Mouse (Mus musculus) layer of hippocampus, adult 9-11 months (tissue): ENCODE results near the gene Tbca.

Experiments
- DNase-seq: peaks from one replicate; pipeline ENCODE4 v3.0.0; 2022

Gene Tbca

DNA sequence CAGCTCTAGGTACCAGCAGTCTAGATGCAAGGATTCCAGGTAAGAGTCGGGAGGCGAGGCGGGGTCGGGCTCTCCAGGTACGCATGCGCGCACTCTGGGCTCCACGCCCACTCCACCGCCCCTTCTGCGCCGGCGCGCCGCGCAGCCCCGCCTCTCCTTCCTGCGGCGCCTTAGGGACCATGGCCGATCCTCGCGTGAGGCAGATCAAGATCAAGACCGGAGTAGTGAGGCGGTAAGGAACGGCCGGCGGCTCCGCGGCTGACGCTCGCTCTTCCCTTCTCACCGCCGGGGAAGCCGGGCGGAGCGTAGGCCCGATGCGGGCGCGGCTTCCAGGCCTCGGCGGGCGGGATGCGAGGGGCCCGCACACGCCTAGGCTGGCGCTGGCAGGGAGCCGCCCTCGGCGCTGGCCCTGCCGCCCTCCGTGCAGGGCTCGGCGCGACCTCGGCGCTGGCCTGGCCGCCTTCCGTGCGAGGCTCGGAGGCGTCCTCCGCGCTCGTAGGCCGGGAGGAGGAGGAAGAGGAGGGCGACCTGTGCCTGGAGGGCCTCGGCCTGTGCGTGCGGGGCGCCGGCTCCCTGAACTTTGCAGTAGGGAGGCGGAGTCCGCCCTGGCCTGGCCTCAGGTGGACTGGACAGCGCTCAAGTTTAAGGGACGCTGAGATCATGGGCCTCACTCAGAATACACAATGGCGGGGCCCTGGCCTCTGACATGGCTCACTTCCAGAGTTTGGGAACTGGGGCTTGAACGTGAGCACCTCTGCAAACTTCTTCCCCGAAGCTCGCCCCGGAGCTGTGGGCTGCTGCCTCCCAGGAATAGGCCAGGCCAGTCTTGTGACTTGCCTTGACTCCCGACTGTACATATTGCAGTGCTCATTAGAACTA, at the start of gene Tbca:
TSS of gene Tbca (plus strand) at position 140 of the 879 bp plus-strand sequence.
- DNase-seq: peak; percentile 80

DNA sequence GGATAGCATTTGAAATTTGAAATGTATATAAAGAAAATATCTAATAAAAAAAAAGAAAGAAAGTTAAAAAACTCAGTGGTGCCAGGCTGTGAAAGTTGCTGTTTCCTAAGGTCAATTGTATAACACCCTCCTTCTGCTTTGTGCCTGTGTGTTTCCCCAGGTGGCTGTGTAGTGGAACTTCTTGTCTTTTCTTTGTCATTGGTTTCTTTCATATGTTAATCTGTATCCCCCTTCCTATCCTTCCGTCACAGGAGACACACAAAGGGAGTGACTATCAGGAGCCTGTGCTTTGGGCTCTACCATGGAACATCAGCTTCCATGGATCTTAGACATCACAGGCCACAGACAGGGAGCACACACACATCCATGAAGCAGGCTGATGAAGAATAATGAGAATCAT, 43.5 kb upstream of the Tbca start:
- DNase-seq: no peak

DNA sequence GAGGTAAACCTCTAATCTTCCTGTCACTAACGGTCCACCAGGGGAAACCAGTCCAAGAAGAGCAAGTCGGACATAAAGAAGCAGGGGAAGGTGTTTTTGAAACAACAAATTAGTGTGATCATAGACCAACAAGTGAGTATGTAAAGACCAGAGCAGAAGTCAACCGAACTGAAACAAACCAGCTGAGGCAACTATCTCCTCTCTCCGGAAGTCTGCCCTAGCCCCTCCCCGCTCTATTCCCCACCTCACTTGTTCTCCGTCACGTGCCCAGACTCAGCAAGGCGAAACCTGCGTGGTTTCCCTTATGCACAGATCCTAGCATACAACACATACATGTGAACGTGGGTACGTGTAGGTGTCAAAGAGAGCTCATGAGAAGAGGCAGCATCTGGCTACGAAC, 22.9 kb upstream of the Tbca start:
- no peak for DNase-seq

GRCm38 (mm10) chr13:94768460-94769154, 20.1 kb upstream of the Tbca start:
- no peak for DNase-seq

DNA sequence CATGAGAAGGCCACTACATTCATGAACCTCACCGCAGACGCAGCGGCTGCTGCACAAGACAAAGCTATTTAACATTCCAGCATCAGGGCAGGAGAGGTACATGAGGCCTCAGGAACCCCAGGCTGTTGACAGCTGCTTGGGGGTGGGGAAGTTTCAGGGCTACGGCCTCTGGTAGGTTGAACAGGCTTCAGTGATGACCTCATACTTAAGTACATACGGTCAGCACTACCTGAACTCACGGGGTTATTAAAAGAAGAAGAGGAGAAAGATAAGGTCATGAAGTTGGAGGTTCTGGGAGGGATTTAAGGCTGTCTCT, 19.6 kb upstream of the Tbca start:
- no peak for DNase-seq

DNA sequence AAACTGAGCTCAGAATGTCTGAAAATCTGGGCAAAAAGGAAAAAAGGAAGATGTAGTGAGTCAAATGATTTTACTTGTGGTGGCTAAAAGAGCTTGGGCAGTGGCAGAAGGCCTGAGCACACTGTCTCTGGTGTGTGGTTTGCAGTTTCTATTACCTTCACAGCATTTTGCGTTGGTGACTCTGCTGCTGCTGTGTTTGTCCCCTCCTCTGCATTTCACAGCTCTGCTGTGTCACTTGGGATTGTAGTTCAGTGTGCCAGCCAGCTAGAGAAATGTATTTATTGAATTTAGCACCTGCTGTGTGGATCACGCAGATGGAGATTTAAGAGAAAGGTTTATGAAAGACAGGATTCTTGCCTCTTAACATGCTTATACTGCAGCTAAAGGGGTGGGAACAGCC, 1.8 kb upstream of the Tbca start:
- peak; percentile 18 for DNase-seq

DNA sequence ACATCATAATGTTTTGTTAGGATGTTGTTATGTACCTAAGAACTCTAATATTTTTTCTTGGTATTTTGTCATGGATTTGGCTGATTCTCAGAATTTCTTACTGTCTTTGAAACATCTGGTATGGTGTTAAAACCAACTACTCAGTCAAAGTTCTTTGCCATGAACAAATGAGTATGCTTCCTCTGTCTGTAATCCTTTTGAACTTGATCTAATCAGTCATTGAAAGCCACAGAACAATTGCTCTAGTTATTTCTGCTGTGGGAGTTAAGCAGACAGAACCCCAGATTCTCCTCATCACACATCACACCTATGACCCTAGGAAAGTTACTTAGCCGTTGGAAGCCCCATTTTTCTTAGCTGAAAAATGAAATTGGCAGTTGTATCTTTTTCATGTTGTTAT, 6.0 kb downstream of the Tbca start:
- no peak for DNase-seq

GRCm38 (mm10) chr13:94803480-94804057, 14.9 kb downstream of the Tbca start:
- DNase-seq: no peak

DNA sequence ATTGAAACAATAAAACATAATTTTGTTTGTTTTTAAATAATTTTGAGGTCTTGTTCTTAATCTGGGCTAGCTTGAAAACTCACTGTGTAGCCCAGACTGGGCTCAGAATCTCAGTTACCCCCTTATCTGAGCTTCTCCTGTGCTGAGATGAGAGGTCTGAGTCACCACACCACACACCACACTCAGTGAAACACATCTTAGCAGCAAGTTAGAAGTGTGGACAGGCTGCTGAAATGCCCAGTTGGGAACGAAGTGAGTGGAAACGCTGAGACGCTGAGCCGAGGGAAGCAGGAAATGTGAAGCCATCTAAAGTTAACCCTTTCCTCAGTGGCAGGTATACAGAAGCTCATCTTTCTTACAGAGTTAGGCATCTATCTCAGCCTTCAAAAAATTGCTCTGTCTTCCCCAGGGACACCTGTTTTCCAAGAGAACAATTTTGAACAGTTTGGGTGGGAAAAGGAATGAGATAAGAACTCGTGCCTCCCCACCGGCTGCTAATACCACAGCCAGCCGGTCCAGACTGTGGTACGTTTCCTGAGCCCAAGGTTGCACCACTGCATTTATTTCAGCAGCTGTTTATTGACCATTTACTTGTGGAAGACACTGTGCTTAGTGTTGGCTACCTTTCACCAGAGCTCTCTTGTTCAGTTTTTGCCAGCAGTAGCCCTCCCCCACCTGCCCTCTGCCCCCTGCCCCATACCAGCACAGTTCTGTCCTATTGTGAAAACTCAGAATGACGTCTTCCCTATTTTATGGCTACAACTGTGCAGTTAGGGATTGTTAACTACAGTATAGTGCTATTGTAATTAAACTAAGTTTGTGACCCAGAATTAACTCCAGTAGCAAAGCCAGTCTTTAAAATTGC, 17.8 kb downstream of the Tbca start:
- DNase-seq: no peak

DNA sequence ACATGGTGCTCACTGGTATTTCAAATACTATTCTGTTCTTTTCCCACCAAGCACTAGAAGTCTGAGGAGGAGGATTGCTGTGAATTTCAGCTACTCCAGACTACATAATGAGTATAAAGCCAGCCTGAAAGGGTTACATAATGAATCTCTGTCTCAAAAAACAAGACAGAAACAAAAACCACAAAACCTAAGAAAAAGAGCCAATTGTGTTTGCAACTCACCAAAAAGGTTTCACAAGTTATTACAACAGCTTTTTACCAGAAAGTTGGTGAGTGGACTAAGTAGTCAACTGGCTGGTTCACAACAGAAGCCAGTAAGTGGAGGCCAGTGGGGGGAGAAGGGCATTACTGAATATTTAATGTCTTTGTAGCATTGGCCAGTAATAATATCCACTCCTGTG, 19.9 kb downstream of the Tbca start:
- DNase-seq: no peak

DNA sequence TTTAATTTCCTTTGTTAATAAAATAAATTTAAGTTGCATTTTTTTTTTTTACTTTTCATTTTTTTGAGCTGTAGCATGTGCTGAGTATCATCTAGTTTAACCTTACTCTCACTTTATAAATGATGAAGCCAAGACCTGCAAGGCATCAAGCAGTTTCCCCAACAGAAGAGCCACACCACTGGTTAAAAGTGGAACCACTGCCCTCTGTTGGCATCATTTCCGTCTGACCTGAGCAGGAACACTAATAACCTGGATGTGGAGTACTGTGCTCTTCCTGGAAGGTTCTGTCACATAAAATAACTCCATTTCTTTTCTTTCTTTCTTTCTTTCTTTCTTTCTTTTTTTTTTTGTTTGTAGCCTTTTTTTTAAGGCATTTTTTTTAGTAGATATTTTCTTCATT, 21.0 kb downstream of the Tbca start:
- DNase-seq: no peak

GRCm38 (mm10) chr13:94811451-94811850, 22.7 kb downstream of the Tbca start:
- no peak for DNase-seq

DNA sequence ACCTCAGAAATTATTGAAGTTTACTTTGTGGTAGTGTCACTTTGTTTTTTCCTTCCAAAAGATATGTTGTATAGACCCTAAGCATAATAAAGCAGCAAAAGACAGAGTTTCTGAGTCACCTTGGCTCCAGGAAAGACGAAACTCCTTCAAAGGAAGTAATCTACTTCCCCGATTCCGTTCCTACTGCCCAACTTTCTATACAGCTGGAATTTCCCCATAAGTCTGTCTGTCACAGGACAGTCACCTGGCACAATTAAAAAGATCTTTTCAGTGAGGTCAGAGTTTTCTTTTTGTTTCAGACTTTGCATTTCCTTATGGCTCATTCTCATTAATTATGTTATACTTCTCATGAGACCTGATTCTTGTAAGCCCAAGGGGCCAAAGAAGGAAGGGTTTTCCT, 25.1 kb downstream of the Tbca start:
- no peak for DNase-seq

DNA sequence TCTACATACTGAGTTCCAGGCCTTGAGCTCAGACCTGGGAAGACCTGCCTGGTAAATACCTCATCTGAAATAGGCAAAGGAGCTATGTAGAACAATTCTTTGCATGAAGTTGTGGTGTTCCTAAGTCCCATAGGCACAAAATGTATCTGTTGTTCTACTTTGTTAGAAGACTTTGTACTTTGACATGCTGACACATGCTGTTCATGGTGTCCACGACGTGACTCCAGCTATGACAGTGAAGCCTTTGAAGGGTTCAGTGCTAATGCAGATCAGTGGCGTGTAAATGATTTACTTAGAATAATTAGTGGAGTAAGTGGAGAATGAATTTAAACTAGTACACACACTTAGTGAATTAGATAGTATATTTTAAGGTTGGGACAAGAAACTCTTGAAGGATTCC, 31.8 kb downstream of the Tbca start:
- DNase-seq: no peak

GRCm38 (mm10) chr13:94820956-94821355, 32.2 kb downstream of the Tbca start:
- no peak for DNase-seq

DNA sequence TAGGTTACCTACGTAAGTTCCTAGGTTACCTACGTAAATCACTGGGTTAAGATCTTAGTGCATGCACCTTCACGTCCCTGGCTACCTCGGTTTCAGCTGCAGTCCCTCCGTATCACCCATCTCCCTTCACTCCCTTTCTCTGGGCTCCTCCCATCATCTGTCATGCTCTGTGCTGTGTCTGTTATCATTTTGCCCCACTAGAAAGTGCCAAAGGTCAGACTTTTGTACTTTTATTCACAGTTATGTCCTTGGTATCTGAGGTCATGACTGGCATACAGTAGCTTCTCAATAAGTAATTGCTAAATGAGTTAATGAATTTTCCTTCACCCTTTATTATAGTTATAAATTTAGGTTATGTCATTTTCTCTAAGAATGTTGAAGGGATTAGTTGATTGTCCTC, 37.7 kb downstream of the Tbca start:
- DNase-seq: no peak

GRCm38 (mm10) chr13:94826986-94827385, 38.3 kb downstream of the Tbca start:
- DNase-seq: no peak

GRCm38 (mm10) chr13:94827847-94828246, 39.1 kb downstream of the Tbca start:
- DNase-seq: no peak

DNA sequence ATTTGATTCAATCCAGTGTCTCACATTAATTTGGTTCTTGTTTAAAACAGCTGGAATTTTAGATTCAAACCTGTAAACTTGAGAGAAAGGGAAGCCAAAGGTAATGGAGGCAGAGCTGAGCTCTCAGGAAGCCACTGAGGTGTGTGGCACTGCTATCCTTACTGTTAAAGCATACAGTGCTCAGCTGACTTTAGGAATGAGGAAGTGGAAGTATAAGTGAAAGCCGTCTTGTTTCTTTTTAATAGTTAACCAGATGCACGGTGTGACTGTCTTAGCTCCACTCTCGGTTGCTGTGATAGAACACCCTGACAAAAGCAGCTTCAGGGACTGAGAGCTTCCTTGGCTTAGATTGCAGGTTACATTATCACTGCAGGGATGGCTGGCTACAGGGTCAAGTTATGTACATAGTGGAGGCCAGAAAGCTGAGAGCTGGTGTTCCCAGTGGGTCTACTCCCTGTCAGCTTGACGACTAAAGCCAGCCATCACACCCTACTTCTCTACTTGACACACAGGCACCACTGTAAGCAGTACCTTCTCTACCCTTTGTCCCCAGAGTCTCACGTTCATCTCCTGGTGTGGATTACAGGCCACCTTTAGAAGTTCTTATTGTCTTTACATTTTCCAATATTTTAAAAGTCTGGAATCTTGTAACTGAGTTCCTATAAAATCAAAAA, 49.5 kb downstream of the Tbca start:
- no peak for DNase-seq

DNA sequence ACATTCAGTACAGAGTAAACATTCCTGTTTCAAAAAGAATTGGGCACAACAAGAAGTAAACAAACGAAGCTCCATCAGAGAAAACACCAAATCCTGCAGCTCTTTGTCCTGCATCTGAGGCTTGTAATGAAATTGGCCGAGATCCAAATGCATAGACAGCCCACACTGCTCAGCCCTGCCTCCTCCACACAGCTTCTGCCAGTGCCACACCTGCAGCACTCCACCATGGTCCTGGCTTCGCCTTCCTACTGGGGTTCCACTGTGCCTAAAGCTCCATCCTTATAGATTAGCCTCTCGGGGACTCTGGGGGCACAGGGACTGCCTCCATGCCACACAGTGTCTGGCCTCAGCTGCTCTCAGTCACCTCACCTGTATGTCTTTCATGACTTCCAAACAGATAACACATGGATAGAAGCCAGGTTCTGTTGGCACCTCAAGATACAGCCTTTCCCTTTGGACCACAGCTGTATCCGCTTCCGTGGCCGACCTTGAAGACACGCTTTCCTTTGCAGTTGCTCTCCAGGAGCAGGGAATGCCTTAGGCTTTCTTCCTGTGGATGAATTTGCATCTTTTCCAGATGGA, 50.1 kb downstream of the Tbca start:
- DNase-seq: peak; percentile 34

- DNase-seq: no peak
Measured at GRCm38 (mm10) chr13:94843236-94843635, 54.5 kb downstream of the Tbca start.

DNA sequence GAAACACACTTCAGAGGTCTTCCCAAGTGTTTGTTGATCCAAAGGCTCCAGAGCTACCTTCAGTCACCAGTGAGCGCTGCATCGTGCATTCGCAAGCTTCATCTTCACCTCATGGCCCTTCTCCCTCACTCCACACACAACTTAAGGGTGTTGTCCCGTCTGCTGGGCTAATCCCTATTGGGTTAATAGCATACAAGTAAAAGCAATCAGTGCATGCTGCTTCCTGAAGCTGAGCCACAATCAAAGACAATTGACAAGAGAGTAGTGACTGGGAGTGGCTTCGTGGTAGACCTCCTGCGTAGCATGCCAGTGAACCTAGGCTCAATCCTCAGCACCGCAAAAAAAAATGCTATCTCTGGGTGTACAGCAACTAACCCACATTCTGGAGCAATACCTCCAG, 59.2 kb downstream of the Tbca start:
- DNase-seq: no peak
